Mouse (Mus musculus) spleen, adult 12 weeks (tissue): Measurements from ENCODE around the gene Foxk2.
"Not testable (repeated sequence)": the region's sequence is repeated elsewhere in the genome, so short reads cannot be mapped to it uniquely, and the experiment has no call there.

Experiments used
- DNase-seq: peaks from one replicate; pipeline ENCODE4 v3.0.0; 2022; ENCODE audit warnings: low spot score

The Foxk2 gene

DNA sequence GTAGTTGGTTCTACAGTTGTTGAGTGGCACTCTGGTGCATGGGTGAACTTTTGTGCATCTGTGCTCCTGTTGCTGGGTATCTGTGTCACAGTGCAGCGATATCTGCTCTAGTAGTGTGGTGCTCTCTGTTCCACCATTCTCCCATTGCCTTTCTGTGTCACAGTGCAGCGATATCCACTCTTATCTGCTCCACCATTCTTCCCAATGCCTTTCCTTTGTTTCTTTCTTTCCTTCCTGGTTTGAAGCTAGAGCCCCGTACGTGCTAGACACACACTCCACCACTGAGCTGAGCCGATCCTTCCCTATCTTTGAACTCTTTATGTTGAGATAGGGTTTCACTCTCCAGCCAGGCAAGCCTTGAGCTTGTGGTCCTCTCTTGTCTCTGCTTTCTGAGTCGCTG lies 23.1 kb downstream of the Foxk2 start:
- no peak for DNase-seq

- no peak for DNase-seq
Measured at GRCm38 (mm10) chr11:121289859-121290258, 30.1 kb downstream of the Foxk2 start.

- no peak for DNase-seq
Measured at GRCm38 (mm10) chr11:121294771-121295170, 35.0 kb downstream of the Foxk2 start.

DNA sequence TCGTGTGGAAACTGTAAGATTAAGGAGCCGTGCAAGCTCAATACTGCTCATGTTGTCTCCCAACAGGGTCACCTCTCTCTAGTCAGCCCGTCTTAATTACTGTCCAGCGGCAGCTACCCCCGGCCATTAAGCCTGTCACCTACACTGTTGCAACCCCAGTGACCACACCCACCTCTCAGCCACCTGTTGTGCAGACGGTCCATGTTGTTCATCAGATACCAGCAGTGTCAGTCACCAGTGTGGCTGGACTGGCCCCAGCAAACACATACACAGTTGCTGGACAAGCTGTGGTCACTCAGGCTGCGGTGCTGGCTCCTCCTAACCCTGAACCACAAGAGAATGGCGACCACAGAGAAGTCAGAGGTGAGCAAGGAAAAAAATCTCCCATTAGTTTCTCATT lies 38.7 kb downstream of the Foxk2 start:
- DNase-seq: no peak

DNA sequence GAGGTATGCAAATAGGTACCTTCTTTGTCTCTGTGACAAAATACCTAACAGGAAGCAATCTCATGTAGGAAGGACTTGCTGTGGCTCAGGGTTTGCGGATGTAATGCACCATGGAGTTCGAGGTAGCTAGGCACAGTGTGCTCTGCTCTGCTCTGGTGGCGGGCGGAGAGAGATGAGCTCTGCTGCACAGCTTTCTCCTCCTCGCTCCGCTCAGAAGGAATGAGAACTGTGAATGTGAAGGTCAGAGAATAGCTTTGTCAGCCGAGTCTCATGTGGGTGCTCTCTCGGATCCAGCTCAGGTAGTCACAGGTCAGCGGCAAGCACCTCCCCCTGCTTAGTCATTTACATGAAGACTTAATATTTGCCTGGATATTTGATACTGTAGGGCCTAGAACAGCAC lies 40.5 kb downstream of the Foxk2 start:
- DNase-seq: no peak

GRCm38 (mm10) chr11:121305371-121305770 lies 45.6 kb downstream of the Foxk2 start:
- DNase-seq: no peak

DNA sequence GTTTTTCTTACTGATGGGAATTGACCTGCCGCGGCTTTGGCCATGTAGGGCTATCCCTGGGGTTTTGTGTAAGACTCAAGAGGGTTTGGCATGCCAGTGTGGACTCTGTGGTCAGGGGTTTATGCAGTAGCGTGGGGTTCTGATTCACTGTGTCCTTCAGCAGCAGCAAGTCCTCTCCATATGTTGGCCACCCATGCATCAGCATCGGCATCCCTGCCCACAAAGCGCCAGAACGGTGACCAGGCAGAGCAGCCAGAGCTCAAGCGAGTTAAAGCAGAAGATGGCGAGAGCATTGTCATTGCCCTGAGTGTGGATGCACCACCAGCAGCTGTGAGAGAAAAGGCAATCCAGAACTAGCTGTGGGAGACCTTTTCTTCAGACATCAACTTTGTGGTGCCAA lies 46.8 kb downstream of the Foxk2 start:
- no peak for DNase-seq

- not testable (repeated sequence) for DNase-seq
Measured at GRCm38 (mm10) chr11:121307712-121308111, 47.9 kb downstream of the Foxk2 start.

DNA sequence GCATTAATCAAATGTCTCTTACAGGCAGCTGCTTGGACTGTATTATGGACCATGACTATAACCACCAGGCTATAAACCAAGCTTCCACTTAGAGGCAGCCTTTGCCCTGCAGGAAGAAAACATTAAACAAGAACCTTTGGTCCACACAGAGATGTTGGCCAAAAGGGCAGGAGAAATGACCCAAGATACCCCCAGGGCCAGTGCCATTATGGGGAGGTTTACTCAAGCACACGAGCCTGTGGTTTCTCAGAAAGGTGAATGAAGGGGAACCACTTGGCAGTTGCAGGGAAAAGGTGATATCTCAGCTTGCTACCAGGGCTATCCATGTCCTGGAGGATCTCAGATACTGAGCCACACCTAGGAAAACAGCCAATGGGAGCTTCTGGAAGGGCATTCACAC lies 66.2 kb downstream of the Foxk2 start:
- no peak for DNase-seq

DNA sequence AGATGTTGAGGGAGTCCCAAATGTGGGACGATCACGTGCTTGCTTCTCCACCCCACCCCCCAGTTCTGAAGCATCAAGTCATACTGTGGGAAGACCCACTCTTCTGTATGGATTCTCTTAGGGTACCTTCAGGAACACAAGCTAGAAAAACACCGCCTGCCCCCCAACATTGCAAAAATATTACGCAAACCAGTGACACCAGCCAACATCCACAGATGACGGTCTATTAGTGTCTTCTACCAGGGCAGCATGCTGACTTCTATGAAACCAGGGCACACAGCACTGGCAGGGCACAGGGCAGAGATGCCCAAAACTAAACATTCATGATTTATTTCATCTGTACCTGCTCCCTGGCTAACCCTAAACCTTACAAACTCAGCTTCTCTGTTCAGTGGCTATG lies 66.9 kb downstream of the Foxk2 start:
- no peak for DNase-seq

DNA sequence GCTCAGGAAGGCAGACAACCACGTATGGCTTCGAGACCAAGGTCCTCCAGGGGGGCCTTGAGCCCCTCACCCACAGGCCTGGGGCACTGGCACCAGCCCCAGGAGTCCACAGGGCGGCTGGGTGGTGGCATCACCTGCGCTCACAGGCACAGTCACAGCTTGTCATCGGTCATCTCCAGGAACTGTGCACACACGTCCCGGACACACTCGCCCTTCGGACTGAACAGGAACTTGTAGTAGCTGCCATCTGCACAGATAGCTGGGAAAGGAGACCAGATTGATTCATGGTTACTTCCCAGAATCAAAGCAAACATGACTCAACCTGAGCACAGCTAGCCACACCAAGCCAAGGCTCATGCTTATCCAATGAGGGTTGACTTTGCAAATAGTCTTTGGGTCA lies 68.4 kb downstream of the Foxk2 start:
- no peak for DNase-seq

GRCm38 (mm10) chr11:121328619-121329018 lies 68.8 kb downstream of the Foxk2 start:
- DNase-seq: no peak

DNA sequence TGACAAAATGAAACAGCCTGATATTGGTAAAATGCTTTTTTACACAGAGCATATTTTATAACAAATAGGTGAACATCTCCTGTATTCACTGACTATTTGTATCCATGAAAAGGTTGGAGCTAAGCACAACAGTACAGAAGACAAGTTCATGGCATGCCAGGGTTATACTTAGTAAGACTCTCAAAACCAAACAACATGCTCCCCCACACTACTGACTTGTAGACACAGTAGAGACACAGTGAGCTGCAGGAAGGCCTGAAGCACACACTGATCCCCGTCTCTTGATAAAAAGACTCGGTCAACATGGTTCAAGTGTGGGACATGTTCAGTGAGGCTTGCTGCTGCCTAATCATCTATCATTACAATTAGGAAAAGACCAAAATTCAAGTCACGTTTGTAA lies 71.9 kb downstream of the Foxk2 start:
- no peak for DNase-seq

DNA sequence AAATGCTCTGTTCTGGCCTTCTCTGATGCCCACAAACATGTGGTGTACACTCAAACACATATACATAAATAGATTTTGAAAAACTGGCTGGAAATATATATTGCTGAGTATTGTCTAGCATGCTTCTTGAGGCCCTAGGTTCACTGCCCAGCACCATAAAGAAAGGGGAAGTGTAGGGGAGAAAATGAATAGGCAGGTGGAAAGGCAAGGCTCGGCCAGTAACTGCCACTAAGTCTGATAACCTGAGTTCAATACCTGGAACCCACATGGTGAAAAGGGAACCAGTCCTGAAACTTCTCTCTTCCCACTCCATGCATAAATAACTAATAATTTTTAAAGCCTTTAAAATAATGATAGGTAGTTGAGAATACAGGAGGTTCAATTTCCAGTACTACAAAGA lies 79.9 kb downstream of the Foxk2 start:
- no peak for DNase-seq

DNA sequence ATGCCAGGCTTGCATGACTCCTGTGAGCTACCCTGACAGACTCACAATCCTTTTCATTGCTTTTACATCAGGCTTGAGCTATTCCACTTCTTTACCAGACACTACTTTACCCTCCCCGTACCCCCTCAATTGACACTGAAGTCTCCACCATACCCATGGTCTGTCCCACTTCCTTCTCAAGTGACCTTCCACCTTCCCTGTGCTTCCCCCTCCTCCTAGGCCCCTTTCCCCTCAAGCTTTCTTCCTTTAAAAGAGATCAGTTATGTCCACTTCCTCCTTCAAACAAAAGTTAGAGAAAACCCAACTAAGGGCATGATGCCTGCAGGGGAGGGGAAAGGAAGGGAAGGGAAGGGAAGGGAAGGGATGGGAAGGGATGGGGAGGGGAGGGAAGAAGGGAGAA lies 80.5 kb downstream of the Foxk2 start:
- no peak for DNase-seq

GRCm38 (mm10) chr11:121342423-121342822 lies 82.6 kb downstream of the Foxk2 start:
- not testable (repeated sequence) for DNase-seq

DNA sequence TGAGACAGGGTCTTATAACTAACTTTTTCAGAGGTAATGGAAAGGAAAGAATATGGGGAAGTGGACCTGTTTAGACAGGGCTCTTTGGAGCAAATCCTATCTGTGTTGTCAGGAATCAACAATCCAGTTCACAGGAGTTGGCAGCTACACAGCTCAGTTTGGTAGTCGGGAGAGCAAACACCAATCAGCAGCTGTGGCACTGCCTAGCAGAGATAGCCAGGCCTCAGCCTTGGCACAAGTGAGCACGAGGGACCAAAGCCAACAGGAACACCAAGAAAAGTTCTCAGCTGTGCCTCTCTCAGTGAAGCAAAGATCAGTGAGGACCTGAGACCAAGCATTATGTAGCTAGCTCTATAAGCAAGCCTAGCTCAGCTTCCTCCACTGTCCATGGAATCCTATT lies 87.2 kb downstream of the Foxk2 start:
- no peak for DNase-seq

- no peak for DNase-seq
Measured at GRCm38 (mm10) chr11:121348166-121348565, 88.4 kb downstream of the Foxk2 start.

GRCm38 (mm10) chr11:121348727-121349126 lies 88.9 kb downstream of the Foxk2 start:
- not testable (repeated sequence) for DNase-seq

- peak; percentile 49 for DNase-seq
Measured at GRCm38 (mm10) chr11:121353326-121354090, 93.7 kb downstream of the Foxk2 start.

DNA sequence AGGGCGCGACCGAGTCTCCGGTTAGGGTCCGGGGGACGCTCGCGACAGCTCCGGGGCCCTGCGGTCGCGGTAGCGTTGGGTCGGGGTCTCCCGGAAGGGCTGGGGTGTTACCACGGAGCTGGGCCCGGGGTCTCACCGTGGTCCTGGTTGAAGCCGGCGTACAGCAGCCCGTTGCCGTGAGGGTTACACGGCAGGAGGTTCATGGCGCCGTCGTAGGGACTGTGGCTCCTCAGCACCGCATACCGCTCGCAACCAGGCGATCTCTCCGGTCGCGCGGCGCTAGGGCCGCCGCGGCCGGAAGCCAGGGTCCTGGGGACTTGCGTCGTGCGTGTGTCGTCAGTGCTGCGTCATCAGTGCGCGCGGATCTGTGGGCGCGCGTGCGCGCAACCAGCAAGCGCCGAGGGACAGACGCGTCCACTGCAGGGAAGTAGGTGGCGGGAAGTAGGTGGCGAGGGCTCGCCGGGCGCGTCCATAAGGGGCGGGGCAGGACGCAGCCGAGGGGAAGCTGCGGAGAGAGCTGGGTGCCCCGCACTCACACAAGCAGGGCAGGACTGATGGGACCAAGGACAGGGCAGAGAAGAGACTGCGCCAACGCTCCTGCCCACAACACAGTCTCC lies 94.4 kb downstream of the Foxk2 start, which contains the start of gene Wdr45b:
Gene Wdr45b (minus strand): TSS at position 355 of the 617 bp plus-strand sequence.
- peak; percentile 97 for DNase-seq
